Mouse (Mus musculus) midbrain, embryonic 14.5 days (tissue): ENCODE data around the gene Keap1. TPM values are rescaled to one million over a fixed set of nuclear protein-coding genes. Genes with fewer than 3 reads are reported as not detected.
A peak's percentile ranks its signal among the peaks of the same experiment; 100 is the strongest.

Experiments
- ATAC-seq: fragments of 200-750 bp; cut with Nextera tagmentation; 2 replicates; pipeline ENCODE4 v1.8.0; 2017; ENCODE audit warnings: moderate number of reproducible peaks, moderate library complexity; ENCODE audit not compliant: low FRiP score, low TSS enrichment
- DNase-seq: peaks from one replicate; pipeline ENCODE4 v3.0.0-alpha.2; 2015
- H3K27ac ChIP-seq: fragments of 300-500 bp; sonication (generic); replicated peaks from 2 replicates; pipeline ENCODE4 v1.5.1; 2014; ENCODE audit warnings: mild to moderate bottlenecking, low read depth, low read length, moderate library complexity
- H3K27me3 ChIP-seq: fragments of 300-500 bp; sonication (generic); 2 replicates; pipeline ENCODE4 v1.6.1; 2014; ENCODE audit warnings: low read length, control low read depth, mixed read lengths; ENCODE audit not compliant: control insufficient read depth, insufficient read depth
- H3K36me3 ChIP-seq: fragments of 300-500 bp; sonication (generic); 2 replicates; pipeline ENCODE4 v1.6.1; 2014; ENCODE audit warnings: low read length, control low read depth; ENCODE audit not compliant: control insufficient read depth, insufficient read depth
- H3K4me1 ChIP-seq: fragments of 300-500 bp; sonication (generic); 2 replicates; pipeline ENCODE4 v1.6.1; 2014; ENCODE audit warnings: mild to moderate bottlenecking, antibody characterized with exemption, low read length, control low read depth; ENCODE audit not compliant: control insufficient read depth, insufficient read depth
- H3K4me2 ChIP-seq: fragments of 300-500 bp; sonication (generic); 2 replicates; pipeline ENCODE4 v1.6.1; 2014; ENCODE audit warnings: mild to moderate bottlenecking, low read length, moderate library complexity
- H3K4me3 ChIP-seq: fragments of 300-500 bp; sonication (generic); replicated peaks from 2 replicates; pipeline ENCODE4 v1.5.1; 2014; ENCODE audit warnings: low read depth, low read length
- H3K9ac ChIP-seq: fragments of 300-500 bp; sonication (generic); replicated peaks from 2 replicates; pipeline ENCODE4 v1.6.1; 2014; ENCODE audit warnings: mild to moderate bottlenecking, low read length, moderate library complexity
- H3K9me3 ChIP-seq: fragments of 300-500 bp; sonication (generic); 2 replicates; pipeline ENCODE4 v1.6.1; 2016; ENCODE audit warnings: low read length, control low read depth, mixed read lengths; ENCODE audit not compliant: control insufficient read depth
- WGBS: fragments of 180-500 bp; shearing (Covaris S2); extraction: QIAGEN DNeasy Blood & Tissue Kit; methylation state at CpG from one replicate; pipeline ENCODE4 v1.1.7; 2014; 5-methylcytosine and 5-hydroxymethylcytosine counted together
- polyA plus RNA-seq: library from polyadenylated mRNA; unstranded; fragments of >200 nt; fragmentation: Nextera tagmentation; extraction: Ambion mirVana; gene quantifications from 2 replicates; pipeline ENCODE4 v1.2.1, GENCODE M21; 2014

Keap1 gene
- polyA plus RNA-seq, 1 experiment from 2014 or later: 40.3 TPM

DNA sequence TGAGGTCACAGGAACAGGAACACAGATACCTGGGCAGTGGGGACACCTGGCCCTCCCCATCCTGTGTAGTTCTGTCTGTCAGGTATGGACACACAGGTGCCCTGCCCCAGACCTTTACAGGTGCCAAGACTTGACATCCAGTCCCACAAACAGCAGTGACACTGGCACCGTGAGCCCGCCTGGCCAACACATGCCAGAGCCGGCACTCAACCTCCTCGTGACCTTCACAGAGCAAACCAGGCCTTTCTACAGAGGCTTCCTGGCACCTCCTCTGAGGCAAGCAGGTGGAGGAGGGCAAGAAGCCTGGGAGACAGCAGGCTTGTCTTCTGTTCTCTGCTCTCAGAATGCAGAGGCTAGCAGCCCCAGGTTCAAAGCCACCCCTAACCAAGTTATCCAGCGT lies 53.7 kb downstream of the Keap1 start:
- Histone ChIP-seq H3K36me3 (no peaks in the 10 kb centered on the region), H3K9me3 (no peaks in the 10 kb centered on the region), H3K9ac (no peak overlapping the region), H3K27ac (no peak overlapping the region), H3K4me2 (no peak overlapping the region), H3K4me3 (no peak overlapping the region), H3K27me3 (peaks cover 19% of the 10 kb centered on the region), H3K4me1 (no peaks in the 10 kb centered on the region)
- no peak for DNase-seq
- no peak for ATAC-seq
- WGBS: 89% methylated on average over 5 of the region's 5 CpGs

DNA sequence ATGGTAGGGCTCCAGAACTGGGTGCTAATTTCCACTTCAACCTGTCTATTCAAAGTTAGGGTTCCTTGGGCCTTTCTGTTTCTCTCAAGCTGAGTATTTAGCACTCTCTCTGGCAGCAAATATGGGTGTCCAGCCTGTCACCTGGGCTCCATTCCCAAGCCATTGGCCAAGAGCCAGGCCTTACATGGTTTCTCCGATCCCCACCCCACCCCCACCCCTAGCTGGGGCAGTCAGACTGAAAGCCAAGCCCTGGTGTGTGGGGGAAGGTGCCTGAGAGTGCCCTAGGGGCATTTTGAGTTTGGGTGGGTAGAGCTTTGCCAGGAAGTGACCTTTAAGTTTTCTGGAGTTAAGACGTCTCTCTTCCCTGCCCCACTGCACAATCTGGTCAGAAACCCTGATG lies 54.4 kb downstream of the Keap1 start:
- no peaks in the 10 kb centered on the region for H3K9me3 ChIP-seq
- H3K4me1 ChIP-seq: no peaks in the 10 kb centered on the region
- H3K27ac ChIP-seq: no peak overlapping the region
- H3K36me3 ChIP-seq: no peaks in the 10 kb centered on the region
- no peak overlapping the region for H3K4me2 ChIP-seq
- WGBS: 47% methylated on average over 2 of the region's 2 CpGs
- peaks cover 19% of the 10 kb centered on the region for H3K27me3 ChIP-seq
- H3K4me3 ChIP-seq: no peak overlapping the region
- no peak for ATAC-seq
- DNase-seq: no peak
- no peak overlapping the region for H3K9ac ChIP-seq

DNA sequence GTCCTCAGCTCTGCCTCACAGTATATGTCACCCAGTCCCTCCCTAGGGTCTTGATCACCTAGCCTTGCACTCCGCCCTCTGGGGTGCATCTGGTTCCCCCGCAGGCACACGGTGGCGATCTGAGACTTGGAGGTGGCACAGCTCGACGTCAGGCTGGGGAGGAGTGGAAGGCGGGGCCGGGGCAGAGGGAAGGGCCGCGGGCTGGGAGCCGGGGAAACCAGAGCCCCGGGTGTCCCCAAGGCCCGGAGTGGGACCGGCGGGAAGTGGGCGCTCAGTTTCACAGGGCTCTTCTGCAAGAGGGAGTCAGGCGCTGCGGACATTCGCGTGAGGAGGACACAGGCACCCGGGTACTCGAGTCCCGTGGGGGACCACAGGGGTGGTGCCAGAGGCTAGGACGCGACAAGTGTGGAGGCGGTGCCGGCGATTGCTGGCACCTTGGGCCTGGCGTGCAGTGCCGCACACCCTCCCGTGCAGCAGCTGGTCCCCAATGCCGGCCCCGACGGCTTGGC lies 55.2 kb downstream of the Keap1 start:
- no peak overlapping the region for H3K27ac ChIP-seq
- no peak overlapping the region for H3K4me3 ChIP-seq
- peaks cover 19% of the 10 kb centered on the region for H3K27me3 ChIP-seq
- no peak for ATAC-seq
- no peaks in the 10 kb centered on the region for H3K9me3 ChIP-seq
- no peak for DNase-seq
- 8% methylated on average over 34 of the region's 34 CpGs for WGBS
- H3K9ac ChIP-seq: no peak overlapping the region
- no peaks in the 10 kb centered on the region for H3K4me1 ChIP-seq
- peak overlapping the region; percentile 32; the same call in 1 of the 2 replicates for H3K4me2 ChIP-seq
- H3K36me3 ChIP-seq: no peaks in the 10 kb centered on the region

DNA sequence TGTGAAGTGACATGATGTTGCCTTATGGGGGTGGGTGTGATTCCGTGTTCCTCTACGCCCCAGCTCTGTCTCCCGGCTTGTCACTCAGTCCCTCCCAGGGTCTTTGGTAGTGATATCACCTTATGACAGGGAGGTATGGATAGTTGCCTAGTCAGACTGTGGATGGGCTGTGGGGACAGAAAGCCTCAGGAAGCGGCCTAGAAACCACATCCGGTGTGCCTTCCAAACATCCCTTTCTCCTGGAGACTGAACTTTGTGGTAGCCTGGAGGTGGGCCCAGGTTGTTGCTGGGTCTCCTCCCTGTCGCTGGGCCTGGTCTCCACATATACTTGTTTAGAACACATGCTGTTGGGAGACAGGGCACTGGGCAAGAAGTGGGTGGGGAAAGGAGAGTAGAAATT lies 55.7 kb downstream of the Keap1 start:
- H3K9me3 ChIP-seq: no peaks in the 10 kb centered on the region
- ATAC-seq (no peak), DNase-seq (no peak)
- WGBS: 83% methylated on average over 6 of the region's 6 CpGs
- H3K27ac ChIP-seq: no peak overlapping the region
- no peak overlapping the region for H3K4me3 ChIP-seq
- H3K4me1 ChIP-seq: no peaks in the 10 kb centered on the region
- H3K9ac ChIP-seq: no peak overlapping the region
- H3K36me3 ChIP-seq: no peaks in the 10 kb centered on the region
- peaks cover 19% of the 10 kb centered on the region for H3K27me3 ChIP-seq
- H3K4me2 ChIP-seq: no peak overlapping the region

DNA sequence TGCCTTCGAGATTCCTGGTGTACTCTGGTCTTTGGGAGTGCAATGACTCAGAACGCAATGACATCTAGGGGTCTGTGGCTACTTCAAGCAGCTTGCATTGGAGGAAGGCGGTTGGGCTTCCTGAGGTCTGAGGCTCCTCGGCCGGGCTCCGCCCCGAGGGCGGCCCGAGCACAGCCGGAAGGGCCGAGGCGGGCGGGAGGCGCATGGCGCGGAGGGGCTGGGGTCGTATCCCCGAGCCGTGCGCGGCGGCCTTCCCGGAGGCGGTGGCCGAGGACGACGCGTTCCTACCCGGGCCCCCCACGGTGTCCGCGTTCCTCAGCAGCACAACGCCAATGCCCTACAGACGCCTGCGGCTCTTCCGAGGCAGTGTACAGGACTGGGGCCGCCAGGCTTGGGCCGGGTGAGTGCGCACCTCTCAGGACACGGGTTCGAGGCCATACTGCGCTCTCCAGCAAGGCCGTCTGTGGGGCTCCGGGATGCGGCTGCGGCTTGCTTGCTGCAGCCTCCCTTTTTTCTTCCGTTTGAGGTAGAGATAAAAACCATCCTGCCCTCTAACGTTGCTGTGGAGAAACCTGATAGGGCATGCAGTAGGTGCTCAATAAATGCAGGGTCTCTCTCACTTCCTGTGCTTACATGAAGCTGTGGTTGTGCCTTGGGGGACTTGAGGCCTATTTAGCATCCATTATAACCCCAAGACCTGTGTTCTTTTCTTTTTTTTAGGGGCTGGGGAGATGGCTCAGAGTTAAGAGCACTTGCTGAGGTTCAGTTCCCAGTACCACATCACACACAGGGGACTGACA lies 57.5 kb downstream of the Keap1 start:
- no peak overlapping the region for H3K27ac ChIP-seq
- no peaks in the 10 kb centered on the region for H3K36me3 ChIP-seq
- H3K27me3 ChIP-seq: peaks cover 19% of the 10 kb centered on the region
- no peaks in the 10 kb centered on the region for H3K9me3 ChIP-seq
- peak overlapping the region; percentile 25 for H3K4me2 ChIP-seq
- 8% methylated on average over 48 of the region's 48 CpGs for WGBS
- no peak overlapping the region for H3K4me3 ChIP-seq
- DNase-seq (no peak), ATAC-seq (no peak)
- no peak overlapping the region for H3K9ac ChIP-seq
- no peaks in the 10 kb centered on the region for H3K4me1 ChIP-seq

DNA sequence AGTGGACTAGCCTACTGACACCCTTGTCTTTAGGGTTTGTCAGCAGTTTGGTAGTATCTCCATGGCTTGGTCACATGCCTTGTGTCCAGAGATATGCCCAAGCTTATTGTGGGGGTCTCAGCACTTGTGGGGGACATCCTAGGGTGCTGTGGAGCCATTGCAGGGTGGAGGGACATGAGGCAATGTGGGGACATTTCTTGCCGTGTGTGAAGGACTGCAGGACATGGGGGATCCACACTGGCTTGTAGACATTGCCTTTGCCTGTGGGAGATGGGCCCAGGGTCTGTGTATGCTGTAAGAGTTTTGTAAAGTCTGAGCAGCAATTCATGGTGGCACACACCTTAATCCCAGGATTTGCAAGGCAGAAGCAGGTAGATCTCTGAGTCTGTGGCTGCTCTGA lies 58.3 kb downstream of the Keap1 start:
- ATAC-seq (no peak), DNase-seq (no peak)
- Histone ChIP-seq H3K9me3 (no peaks in the 10 kb centered on the region), H3K27ac (no peak overlapping the region), H3K27me3 (peaks cover 19% of the 10 kb centered on the region), H3K4me2 (no peak overlapping the region), H3K36me3 (no peaks in the 10 kb centered on the region), H3K9ac (no peak overlapping the region), H3K4me3 (no peak overlapping the region), H3K4me1 (no peaks in the 10 kb centered on the region)
- WGBS: 60% methylated on average over 1 of the region's 1 CpGs

DNA sequence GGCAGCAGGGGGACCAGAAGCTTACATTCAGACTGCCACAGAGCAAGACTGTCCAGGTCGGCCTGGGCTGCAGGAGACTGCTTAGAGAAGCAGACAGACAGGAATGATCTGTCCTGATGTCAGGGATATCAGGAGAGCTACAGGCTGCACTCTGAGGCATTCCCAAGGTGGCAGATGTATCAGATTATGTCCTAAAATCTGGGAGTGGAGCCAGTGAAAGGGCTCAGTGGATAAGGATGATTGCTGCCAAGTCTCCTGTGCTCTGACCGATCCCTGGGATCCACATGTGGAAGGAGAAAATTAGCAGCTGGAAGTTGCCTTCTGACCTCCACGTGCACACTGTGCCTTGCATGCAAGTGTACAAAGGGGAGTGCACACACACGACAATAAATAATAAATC lies 58.8 kb downstream of the Keap1 start:
- H3K36me3 ChIP-seq: no peaks in the 10 kb centered on the region
- WGBS: 68% methylated on average over 4 of the region's 4 CpGs
- H3K9me3 ChIP-seq: no peaks in the 10 kb centered on the region
- H3K4me3 ChIP-seq: no peak overlapping the region
- H3K4me1 ChIP-seq: no peaks in the 10 kb centered on the region
- no peak for ATAC-seq
- no peak overlapping the region for H3K4me2 ChIP-seq
- no peak overlapping the region for H3K27ac ChIP-seq
- peaks cover 19% of the 10 kb centered on the region for H3K27me3 ChIP-seq
- no peak overlapping the region for H3K9ac ChIP-seq
- DNase-seq: no peak
